Mouse (Mus musculus) forebrain, postnatal 0 days (tissue): Measurements from ENCODE around the gene Tusc2. TPM values are rescaled to one million over a fixed set of nuclear protein-coding genes. Genes with fewer than 3 reads are reported as not detected.

Experiments
- ATAC-seq: fragments of 200-750 bp; cut with Nextera tagmentation; 2 replicates; pipeline ENCODE4 v1.8.0; 2017; ENCODE audit warnings: mild to moderate bottlenecking, moderate library complexity
- DNase-seq: peaks from one replicate; pipeline ENCODE4 v3.0.0-alpha.2; 2015
- H3K27ac ChIP-seq: fragments of 300-500 bp; sonication (generic); 2 replicates; pipeline ENCODE4 v1.5.1; 2014; ENCODE audit warnings: low read depth, mild to moderate bottlenecking, antibody characterized with exemption, low read length, moderate library complexity, mixed read lengths
- H3K27me3 ChIP-seq: fragments of 300-500 bp; sonication (generic); 2 replicates; pipeline ENCODE4 v1.6.1; 2014; ENCODE audit warnings: mild to moderate bottlenecking, low read length, mixed read lengths; ENCODE audit not compliant: insufficient read depth
- H3K36me3 ChIP-seq: fragments of 300-500 bp; sonication (generic); 2 replicates; pipeline ENCODE4 v1.6.1; 2014; ENCODE audit warnings: mild to moderate bottlenecking, moderate library complexity; ENCODE audit not compliant: insufficient read depth
- H3K4me1 ChIP-seq: fragments of 300-500 bp; sonication (generic); 2 replicates; pipeline ENCODE4 v1.6.1; 2014; ENCODE audit warnings: antibody characterized with exemption; ENCODE audit not compliant: insufficient read depth
- H3K4me2 ChIP-seq: fragments of 300-500 bp; sonication (generic); 2 replicates; pipeline ENCODE4 v1.6.1; 2014; ENCODE audit warnings: low read depth, mild to moderate bottlenecking, moderate library complexity
- H3K4me3 ChIP-seq: fragments of 300-500 bp; sonication (generic); 2 replicates; pipeline ENCODE4 v1.5.1; 2014; ENCODE audit warnings: low read depth, low read length, mixed read lengths
- H3K9ac ChIP-seq: fragments of 300-500 bp; sonication (generic); 2 replicates; pipeline ENCODE4 v1.6.1; 2014; ENCODE audit warnings: mild to moderate bottlenecking
- H3K9me3 ChIP-seq: fragments of 300-500 bp; sonication (generic); 2 replicates; pipeline ENCODE4 v1.6.1; 2016; ENCODE audit warnings: low read length
- CTCF ChIP-seq: sonication (generic); IDR thresholded peaks from 2 replicates; pipeline ENCODE4 v1.5.1; 2016; ENCODE audit warnings: antibody characterized with exemption, control low read depth, low read depth
- WGBS: fragments of 180-500 bp; shearing (Covaris S2); extraction: QIAGEN DNeasy Blood & Tissue Kit; methylation state at CpG from one replicate; pipeline ENCODE4 v1.1.7; 2014; 5-methylcytosine and 5-hydroxymethylcytosine counted together
- polyA plus RNA-seq: library from polyadenylated mRNA; unstranded; fragments of >200 nt; fragmentation: Nextera tagmentation; extraction: Ambion mirVana; gene quantifications from 2 replicates; pipeline ENCODE4 v1.2.1, GENCODE M21; 2015
- total RNA-seq: library from RNA; depleted of rRNA; stranded (reverse); fragments of >200 nt; gene quantifications from 2 replicates; pipeline ENCODE4 v1.2.3, GENCODE M21; 2014

The Tusc2 gene
- total and polyA plus RNA-seq, 2 experiments from 2014 or later = 109 to 128 TPM

DNA sequence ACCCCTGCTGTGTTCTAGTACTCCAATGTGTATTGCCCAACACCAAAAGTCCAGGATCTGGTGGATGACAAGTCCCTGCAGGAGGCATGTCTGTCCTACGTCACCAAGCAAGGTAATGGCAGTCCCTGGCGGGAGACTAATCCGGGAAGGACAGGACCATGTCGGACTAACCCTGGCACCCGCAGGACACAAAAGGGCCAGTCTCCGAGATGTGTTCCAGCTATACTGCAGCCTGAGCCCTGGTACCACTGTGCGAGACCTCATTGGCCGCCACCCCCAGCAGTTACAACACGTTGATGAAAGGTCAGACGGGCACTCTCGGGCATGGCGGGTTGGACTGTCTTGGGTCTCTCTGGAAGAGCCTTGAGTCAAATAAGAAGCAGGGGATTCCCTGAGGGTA is 18.3 kb upstream of the Tusc2 start:
- 94% methylated on average over 12 of the region's 12 CpGs for WGBS

DNA sequence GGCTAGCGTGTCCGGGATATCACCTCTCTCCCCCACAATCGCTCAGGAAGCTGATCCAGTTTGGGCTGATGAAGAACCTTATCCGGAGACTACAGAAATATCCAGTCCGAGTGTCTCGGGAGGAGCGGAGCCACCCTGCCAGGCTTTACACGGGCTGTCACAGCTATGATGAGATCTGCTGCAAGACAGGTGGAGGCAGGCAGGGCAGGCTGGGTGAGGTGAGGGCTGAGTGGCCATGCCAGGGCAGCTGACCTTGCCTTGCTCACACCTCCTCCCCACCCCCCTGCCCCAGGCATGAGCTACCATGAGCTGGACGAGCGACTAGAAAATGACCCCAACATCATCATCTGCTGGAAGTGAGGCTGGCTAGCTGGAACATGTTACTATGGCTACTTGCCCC is 17.9 kb upstream of the Tusc2 start:
- 88% methylated on average over 10 of the region's 10 CpGs for WGBS
- H3K4me1 ChIP-seq = peaks cover 20% of the 10 kb centered on the region; the same call in 1 of the 2 replicates
- peaks cover 3% of the 10 kb centered on the region; the same call in 1 of the 2 replicates for H3K27me3 ChIP-seq
- no peaks in the 10 kb centered on the region for H3K9me3 ChIP-seq
- peaks cover 17% of the 10 kb centered on the region for H3K36me3 ChIP-seq
- no peak overlapping the region for H3K4me2 ChIP-seq
- no peak overlapping the region for H3K9ac ChIP-seq
- DNase-seq = no peak
- no peak overlapping the region for H3K4me3 ChIP-seq
- no peak overlapping the region for H3K27ac ChIP-seq
- no peak for ATAC-seq
- TF ChIP-seq CTCF = no peak

More for the DNA sequence above, 18.3 kb upstream of the Tusc2 start:
- H3K27ac ChIP-seq = no peak overlapping the region
- H3K4me2 ChIP-seq = no peak overlapping the region
- ATAC-seq (no peak), DNase-seq (no peak)
- peaks cover 20% of the 10 kb centered on the region; the same call in 1 of the 2 replicates for H3K4me1 ChIP-seq
- no peaks in the 10 kb centered on the region for H3K27me3 ChIP-seq
- no peak overlapping the region for H3K9ac ChIP-seq
- H3K4me3 ChIP-seq = no peak overlapping the region
- no peak for TF ChIP-seq CTCF
- H3K9me3 ChIP-seq = no peaks in the 10 kb centered on the region
- peaks cover 22% of the 10 kb centered on the region for H3K36me3 ChIP-seq

DNA sequence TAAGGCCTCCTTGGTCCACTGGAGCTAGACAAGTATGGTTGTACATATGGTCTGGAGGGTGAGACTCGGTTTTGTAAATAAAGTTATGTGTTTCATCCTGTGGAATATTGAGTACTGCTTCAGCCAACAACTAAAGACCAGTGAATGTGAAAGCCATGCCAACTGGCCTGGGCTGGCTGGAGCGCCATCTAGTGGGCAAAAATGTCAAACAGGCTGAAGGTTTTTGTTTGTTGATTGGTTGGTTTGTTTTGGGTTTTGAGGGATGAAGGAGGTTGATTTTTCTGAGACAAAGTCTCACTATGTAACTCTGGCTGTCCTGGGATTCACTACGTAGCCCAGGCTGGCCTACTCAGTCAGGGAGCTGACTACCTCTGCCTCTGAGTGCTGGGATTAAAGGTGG is 17.5 kb upstream of the Tusc2 start:
- Histone ChIP-seq H3K36me3 (peaks cover 14% of the 10 kb centered on the region), H3K9ac (no peak overlapping the region), H3K4me3 (no peak overlapping the region), H3K9me3 (no peaks in the 10 kb centered on the region), H3K27me3 (peaks cover 7% of the 10 kb centered on the region; the same call in 1 of the 2 replicates), H3K4me1 (peaks cover 20% of the 10 kb centered on the region; the same call in 1 of the 2 replicates), H3K27ac (no peak overlapping the region), H3K4me2 (no peak overlapping the region)
- peak; percentile 91 for TF ChIP-seq CTCF
- 4% methylated on average over 3 of the region's 3 CpGs for WGBS
- ATAC-seq (no peak), DNase-seq (peak; percentile 84)

DNA sequence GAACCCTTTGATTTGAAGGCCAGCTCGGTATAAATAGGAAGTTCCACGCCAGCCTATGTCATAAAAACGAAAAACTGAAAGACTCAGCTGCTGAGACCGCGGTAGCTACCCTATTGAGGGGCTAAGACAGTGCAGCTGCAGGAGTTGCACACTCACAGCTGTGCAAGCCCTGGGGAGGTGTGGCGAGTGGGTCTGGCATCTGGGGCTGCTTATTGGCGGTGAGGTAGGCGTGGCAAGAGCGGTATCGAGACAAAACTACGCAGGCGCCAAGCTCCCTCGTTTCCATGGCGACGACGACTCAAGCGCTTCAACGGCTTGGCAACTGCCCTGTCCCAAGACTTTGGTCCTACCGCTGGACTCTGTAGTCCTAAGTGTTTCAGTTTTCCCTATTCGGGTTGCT is 16.0 kb upstream of the Tusc2 start, which contains the start of gene Zmynd10:
Gene Zmynd10, plus strand, starts transcription at position 273 of the 400 bp plus-strand sequence.
- peak; percentile 92 for DNase-seq
- peak within 1 kb of the TSS; percentile 50 for H3K4me2 ChIP-seq
- H3K27me3 ChIP-seq = peaks cover 15% of the 10 kb centered on the region; the same call in 1 of the 2 replicates
- peaks cover 14% of the 10 kb centered on the region for H3K36me3 ChIP-seq
- H3K9me3 ChIP-seq = no peaks in the 10 kb centered on the region
- peak within 1 kb of the TSS; percentile 24; the same call in 1 of the 2 replicates for H3K27ac ChIP-seq
- TF ChIP-seq CTCF = no peak
- ATAC-seq = peak; percentile 84
- no peak within 1 kb of the TSS for H3K9ac ChIP-seq
- 2% methylated on average over 20 of the region's 20 CpGs for WGBS
- H3K4me3 ChIP-seq = peak within 1 kb of the TSS; percentile 21
- peaks cover 23% of the 10 kb centered on the region; the same call in 1 of the 2 replicates for H3K4me1 ChIP-seq

DNA sequence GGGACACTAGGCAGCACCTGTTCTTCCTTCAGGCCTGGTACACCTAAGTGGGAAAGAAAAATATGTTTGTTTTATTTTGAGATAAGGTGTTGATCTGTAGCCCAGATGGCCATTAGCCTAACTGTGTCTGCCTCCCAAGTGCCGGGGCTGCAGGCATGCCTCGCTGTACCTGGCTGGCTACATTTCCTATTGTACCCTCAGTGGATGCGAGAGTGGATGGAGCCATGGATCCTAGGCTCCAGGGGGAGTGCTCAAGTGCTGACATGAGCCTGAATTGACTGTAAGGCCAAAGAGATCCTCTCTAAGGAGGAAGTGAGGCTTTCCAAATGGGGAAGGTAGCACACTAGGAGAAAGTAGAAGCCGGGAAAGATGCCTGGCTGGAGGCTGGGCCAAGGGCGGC is 15.1 kb upstream of the Tusc2 start:
- H3K4me1 ChIP-seq = peaks cover 15% of the 10 kb centered on the region; the same call in 1 of the 2 replicates
- H3K9me3 ChIP-seq = no peaks in the 10 kb centered on the region
- TF ChIP-seq CTCF = no peak
- peaks cover 14% of the 10 kb centered on the region for H3K36me3 ChIP-seq
- peaks cover 19% of the 10 kb centered on the region for H3K27me3 ChIP-seq
- no peak overlapping the region for H3K9ac ChIP-seq
- ATAC-seq (no peak), DNase-seq (no peak)
- no peak overlapping the region for H3K4me3 ChIP-seq
- H3K27ac ChIP-seq = no peak overlapping the region
- H3K4me2 ChIP-seq = no peak overlapping the region
- 78% methylated on average over 5 of the region's 5 CpGs for WGBS

DNA sequence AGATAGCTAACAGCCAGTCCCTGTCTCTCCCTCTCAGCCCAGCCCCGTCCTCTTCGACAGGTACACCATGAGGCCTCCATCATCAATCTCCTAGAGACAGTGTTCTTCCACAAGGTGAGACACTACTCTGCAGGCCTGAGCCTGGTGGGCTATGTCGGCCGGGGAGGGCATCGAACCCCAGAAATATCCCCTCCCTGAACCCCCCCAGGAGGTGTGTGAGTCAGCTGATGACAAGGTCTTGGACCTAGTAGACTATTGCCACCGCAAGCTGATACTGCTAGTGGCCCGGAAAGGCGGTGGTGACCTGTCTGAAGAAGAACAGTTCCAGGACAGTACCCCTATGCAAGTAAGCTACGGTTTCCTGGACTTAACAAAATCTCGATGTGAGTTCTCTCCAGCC is 14.2 kb upstream of the Tusc2 start:
- Histone ChIP-seq H3K4me2 (no peak overlapping the region), H3K4me1 (peaks cover 20% of the 10 kb centered on the region; the same call in 1 of the 2 replicates), H3K36me3 (peaks cover 14% of the 10 kb centered on the region), H3K9me3 (no peaks in the 10 kb centered on the region), H3K4me3 (no peak overlapping the region), H3K27ac (no peak overlapping the region), H3K9ac (no peak overlapping the region), H3K27me3 (peaks cover 19% of the 10 kb centered on the region)
- no peak for ATAC-seq
- 91% methylated on average over 10 of the region's 10 CpGs for WGBS
- no peak for TF ChIP-seq CTCF
- DNase-seq = no peak

DNA sequence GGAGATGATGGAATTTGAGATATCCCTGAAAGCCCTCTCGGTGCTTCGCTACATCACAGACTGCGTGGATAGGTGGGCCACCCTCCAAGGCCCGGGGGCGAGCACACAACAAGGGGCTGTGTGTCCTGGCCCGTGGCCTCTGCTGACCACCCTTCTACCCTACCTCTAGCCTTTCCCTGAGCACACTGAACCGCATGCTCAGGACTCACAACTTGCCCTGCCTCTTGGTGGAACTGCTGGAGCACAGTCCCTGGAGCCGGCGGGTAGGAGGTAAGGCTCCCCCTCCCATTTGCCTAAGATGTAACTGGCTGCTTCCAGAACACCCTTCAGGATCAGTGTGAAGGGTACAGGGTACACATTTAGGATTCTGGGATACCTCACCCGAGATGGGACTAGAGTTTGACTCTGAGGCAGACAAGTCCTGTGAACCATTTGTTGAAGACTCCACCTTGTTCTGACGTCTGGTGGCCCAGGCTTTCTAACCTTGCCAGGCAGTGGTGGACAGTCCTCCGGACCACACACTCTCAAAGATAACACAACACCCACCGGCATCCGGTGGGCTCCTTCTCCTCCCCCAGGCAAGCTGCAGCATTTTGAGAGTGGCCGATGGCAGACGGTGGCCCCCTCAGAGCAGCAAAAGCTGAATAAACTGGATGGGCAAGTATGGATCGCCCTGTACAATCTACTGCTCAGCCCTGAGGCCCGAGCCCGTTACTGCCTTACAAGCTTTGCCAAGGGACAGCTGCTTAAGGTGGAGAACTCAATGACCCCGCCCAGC is 13.6 kb upstream of the Tusc2 start:
- DNase-seq (no peak), ATAC-seq (no peak)
- H3K27ac ChIP-seq = no peak overlapping the region
- no peak overlapping the region for H3K4me3 ChIP-seq
- no peaks in the 10 kb centered on the region for H3K9me3 ChIP-seq
- no peak overlapping the region for H3K4me2 ChIP-seq
- peaks cover 19% of the 10 kb centered on the region for H3K27me3 ChIP-seq
- H3K36me3 ChIP-seq = peaks cover 8% of the 10 kb centered on the region
- WGBS = 87% methylated on average over 20 of the region's 20 CpGs
- no peak overlapping the region for H3K9ac ChIP-seq
- H3K4me1 ChIP-seq = peaks cover 21% of the 10 kb centered on the region; the same call in 1 of the 2 replicates
- no peak for TF ChIP-seq CTCF
